Mouse (Mus musculus) limb, embryonic 14.5 days (tissue): ENCODE data around the gene Cd151. TPM values are rescaled to one million over a fixed set of nuclear protein-coding genes. Genes with fewer than 3 reads are reported as not detected.

Source experiments
- ATAC-seq: fragments of 200-750 bp; cut with Nextera tagmentation; 2 replicates; pipeline ENCODE4 v1.8.0; 2017; ENCODE audit warnings: low read depth, moderate number of reproducible peaks, moderate TSS enrichment; ENCODE audit not compliant: low FRiP score
- DNase-seq: peaks from one replicate; pipeline ENCODE4 v3.0.0-alpha.2; 2015; ENCODE audit warnings: low spot score
- H3K27ac ChIP-seq: fragments of 300-500 bp; sonication (generic); replicated peaks from 2 replicates; pipeline ENCODE4 v1.5.1; 2014; ENCODE audit warnings: low read depth, mild to moderate bottlenecking, low read length, moderate library complexity, mixed read lengths
- H3K27me3 ChIP-seq: fragments of 300-500 bp; sonication (generic); 2 replicates; pipeline ENCODE4 v1.6.1; 2014; ENCODE audit warnings: low read length, mixed read lengths; ENCODE audit not compliant: control insufficient read depth, insufficient read depth
- H3K36me3 ChIP-seq: fragments of 300-500 bp; sonication (generic); 2 replicates; pipeline ENCODE4 v1.6.1; 2014; ENCODE audit warnings: mild to moderate bottlenecking, low read length, moderate library complexity, mixed read lengths; ENCODE audit not compliant: control insufficient read depth, insufficient read depth
- H3K4me1 ChIP-seq: fragments of 300-500 bp; sonication (generic); 2 replicates; pipeline ENCODE4 v1.6.1; 2014; ENCODE audit warnings: antibody characterized with exemption, low read length, mixed read lengths; ENCODE audit not compliant: control insufficient read depth, insufficient read depth
- H3K4me2 ChIP-seq: fragments of 300-500 bp; sonication (generic); replicated peaks from 2 replicates; pipeline ENCODE4 v1.6.1; 2014; ENCODE audit warnings: low read depth, mild to moderate bottlenecking, low read length, moderate library complexity; ENCODE audit not compliant: severe bottlenecking
- H3K4me3 ChIP-seq: fragments of 300-500 bp; sonication (generic); replicated peaks from 2 replicates; pipeline ENCODE4 v1.5.1; 2014; ENCODE audit warnings: low read length
- H3K9ac ChIP-seq: fragments of 300-500 bp; sonication (generic); 2 replicates; pipeline ENCODE4 v1.6.1; 2014; ENCODE audit warnings: mild to moderate bottlenecking, low read depth, low read length, moderate library complexity; ENCODE audit not compliant: severe bottlenecking
- H3K9me3 ChIP-seq: fragments of 300-500 bp; sonication (generic); 2 replicates; pipeline ENCODE4 v1.6.1; 2016; ENCODE audit warnings: low read length; ENCODE audit not compliant: control insufficient read depth
- POLR2A ChIP-seq: fragments of 200-500 bp; IDR thresholded peaks from 2 replicates; pipeline ENCODE4 v1.8.0; 2012; ENCODE audit warnings: inconsistent platforms, mild to moderate bottlenecking, moderate library complexity, borderline replicate concordance; ENCODE audit not compliant: insufficient read depth, insufficient read length; ENCODE audit errors: extremely low read depth
- WGBS: fragments of 180-500 bp; shearing (Covaris S2); extraction: QIAGEN DNeasy Blood & Tissue Kit; methylation state at CpG from one replicate; pipeline ENCODE4 v1.1.7; 2014; 5-methylcytosine and 5-hydroxymethylcytosine counted together
- polyA plus RNA-seq, 2 experiments: library from polyadenylated mRNA; depleted of rRNA in 1 of 2; stranded (reverse) in 1 of 2; unstranded in 1 of 2; fragments of >200 nt; fragmentation: Nextera tagmentation in 1 of 2; extraction: Ambion mirVana in 1 of 2; gene quantifications; 2 replicates each; pipeline versions ENCODE4 v1.2.1 to v1.2.3; 2012 to 2014

Cd151 gene
- polyA plus RNA-seq, 2 experiments, result 44.4 to 100 TPM

DNA sequence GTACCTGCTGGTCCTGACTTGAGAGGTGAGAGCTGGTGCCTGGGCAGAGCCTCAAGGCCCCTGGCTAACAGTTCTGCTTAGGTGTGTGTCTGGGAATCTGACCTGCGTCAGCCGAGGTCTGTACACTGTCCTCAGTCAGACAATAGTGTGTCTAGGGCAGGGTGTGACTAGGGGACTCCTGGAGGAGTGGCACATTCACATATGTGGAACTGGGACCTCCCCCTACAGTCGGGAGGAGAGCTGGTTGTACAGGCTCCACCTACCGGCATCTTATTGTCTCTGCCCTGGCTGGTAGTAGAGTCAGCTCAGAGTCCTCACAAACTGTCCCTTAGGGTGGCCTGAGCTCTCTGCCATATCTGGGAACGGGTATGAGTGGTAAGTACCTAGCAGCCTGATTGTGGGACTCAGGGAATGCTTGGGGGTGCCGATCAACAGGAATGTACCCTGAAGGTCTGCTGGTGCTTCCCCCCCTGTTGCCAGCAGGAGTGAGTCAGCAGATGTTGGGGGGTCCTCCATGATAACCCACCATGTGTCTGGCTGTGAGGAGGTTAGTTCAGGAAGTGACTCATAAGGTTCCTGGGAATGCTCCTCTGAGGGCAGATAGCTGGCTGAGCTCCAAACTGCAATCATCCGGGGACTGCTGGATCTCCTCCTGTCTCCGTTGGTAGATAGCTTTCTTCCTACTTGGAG, 1.5 kb downstream of the Cd151 start:
- WGBS, result 9% methylated on average over 8 of the region's 8 CpGs
- peak; percentile 81 for DNase-seq
- Histone ChIP-seq H3K4me3 (peak overlapping the region; percentile 65), H3K27me3 (peaks cover 15% of the 10 kb centered on the region), H3K4me1 (peaks cover 44% of the 10 kb centered on the region), H3K9ac (peak overlapping the region; percentile 70), H3K4me2 (peak overlapping the region; percentile 84), H3K36me3 (peaks cover 38% of the 10 kb centered on the region), H3K9me3 (no peaks in the 10 kb centered on the region), H3K27ac (peak overlapping the region; percentile 72; the same call in 1 of the 2 replicates)
- peak; percentile 56; the same call in 1 of the 2 replicates for ATAC-seq
- TF ChIP-seq POLR2A, result no peak

- Histone ChIP-seq H3K36me3 (peaks cover 38% of the 10 kb centered on the region), H3K4me3 (peak overlapping the region; percentile 65), H3K9me3 (no peaks in the 10 kb centered on the region), H3K4me1 (peaks cover 51% of the 10 kb centered on the region), H3K9ac (peak overlapping the region; percentile 70; the same call in 1 of the 2 replicates), H3K27me3 (peaks cover 8% of the 10 kb centered on the region), H3K4me2 (peak overlapping the region; percentile 84), H3K27ac (no peak overlapping the region)
- no peak for DNase-seq
- no peak for TF ChIP-seq POLR2A
- 80% methylated on average over 6 of the region's 6 CpGs for WGBS
- no peak for ATAC-seq
Measured at GRCm38 (mm10) chr7:141469352-141469751, 2.2 kb downstream of the Cd151 start.

GRCm38 (mm10) chr7:141469901-141470636, 2.9 kb downstream of the Cd151 start:
- no peak for TF ChIP-seq POLR2A
- Histone ChIP-seq H3K4me1 (peaks cover 46% of the 10 kb centered on the region), H3K27me3 (peaks cover 1% of the 10 kb centered on the region; the same call in 1 of the 2 replicates), H3K9ac (no peak overlapping the region), H3K4me3 (no peak overlapping the region), H3K9me3 (no peaks in the 10 kb centered on the region), H3K27ac (no peak overlapping the region), H3K4me2 (no peak overlapping the region), H3K36me3 (peaks cover 38% of the 10 kb centered on the region)
- WGBS, result 88% methylated on average over 18 of the region's 18 CpGs
- ATAC-seq (no peak), DNase-seq (no peak)

GRCm38 (mm10) chr7:141470637-141470944, 3.4 kb downstream of the Cd151 start:
- DNase-seq (no peak), ATAC-seq (no peak)
- H3K27ac ChIP-seq, result no peak overlapping the region
- H3K9me3 ChIP-seq, result no peaks in the 10 kb centered on the region
- peaks cover 38% of the 10 kb centered on the region for H3K36me3 ChIP-seq
- H3K4me2 ChIP-seq, result no peak overlapping the region
- no peak overlapping the region for H3K4me3 ChIP-seq
- no peak overlapping the region for H3K9ac ChIP-seq
- H3K4me1 ChIP-seq, result peaks cover 41% of the 10 kb centered on the region
- 98% methylated on average over 10 of the region's 10 CpGs for WGBS
- no peaks in the 10 kb centered on the region for H3K27me3 ChIP-seq
- TF ChIP-seq POLR2A, result no peak

DNA sequence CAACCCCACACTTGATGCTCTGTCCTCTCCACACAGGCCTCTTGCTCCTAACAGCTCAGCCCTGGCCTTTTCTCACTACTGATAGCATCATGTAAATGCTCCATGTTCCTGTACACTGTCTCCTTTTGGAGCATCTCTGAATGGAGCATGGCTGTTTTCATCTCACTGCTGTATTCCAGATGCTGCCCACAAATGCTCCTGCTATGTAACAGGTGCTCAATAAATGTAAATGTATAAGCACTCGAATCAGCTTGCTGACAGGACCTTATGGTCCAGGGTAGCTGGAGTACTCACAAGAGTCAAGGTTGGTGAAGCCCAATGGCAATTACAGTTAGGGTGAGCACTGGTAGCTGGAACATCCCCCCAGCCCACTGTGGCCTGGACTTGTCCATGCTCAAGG, 4.0 kb downstream of the Cd151 start:
- no peak overlapping the region for H3K9ac ChIP-seq
- DNase-seq (no peak), ATAC-seq (no peak)
- no peak overlapping the region for H3K4me3 ChIP-seq
- peaks cover 42% of the 10 kb centered on the region for H3K4me1 ChIP-seq
- H3K9me3 ChIP-seq, result no peaks in the 10 kb centered on the region
- H3K27me3 ChIP-seq, result no peaks in the 10 kb centered on the region
- no peak for TF ChIP-seq POLR2A
- H3K36me3 ChIP-seq, result peaks cover 38% of the 10 kb centered on the region
- H3K27ac ChIP-seq, result no peak overlapping the region
- H3K4me2 ChIP-seq, result no peak overlapping the region
- WGBS, result 77% methylated on average over 1 of the region's 1 CpGs
